Mouse (Mus musculus) urinary bladder, postnatal 14 days (tissue): ENCODE results near the gene Il2ra.
"Not testable (repeated sequence)": the region's sequence is repeated elsewhere in the genome, so short reads cannot be mapped to it uniquely, and the experiment has no call there.

Source experiments
- DNase-seq: peaks from one replicate; pipeline ENCODE4 v3.0.0; 2021; ENCODE audit warnings: low spot score

The Il2ra gene

GRCm38 (mm10) chr2:11642451-11642941 is at the start of gene Il2ra:
Gene Il2ra (plus strand): TSS chr2:11642807.
- DNase-seq = no peak

GRCm38 (mm10) chr2:11596690-11597089 is 45.9 kb upstream of the Il2ra start:
- no peak for DNase-seq

- no peak for DNase-seq
These were observed 44.7 kb upstream of the Il2ra start for GRCm38 (mm10) chr2:11597906-11598305.

GRCm38 (mm10) chr2:11601795-11602194 is 40.8 kb upstream of the Il2ra start:
- no peak for DNase-seq

GRCm38 (mm10) chr2:11602506-11603489 is 39.8 kb upstream of the Il2ra start:
- peak; percentile 94 for DNase-seq

- no peak for DNase-seq
These were observed 38.6 kb upstream of the Il2ra start, which contains the start of gene Rbm17 for GRCm38 (mm10) chr2:11604053-11604452. Gene Rbm17 (minus strand): TSS chr2:11604153.

- DNase-seq = no peak
These were observed 37.7 kb upstream of the Il2ra start for GRCm38 (mm10) chr2:11604911-11605310.

- not testable (repeated sequence) for DNase-seq
These were observed 35.9 kb upstream of the Il2ra start for GRCm38 (mm10) chr2:11606718-11607117.

- DNase-seq = not testable (repeated sequence)
These were observed 29.7 kb upstream of the Il2ra start for GRCm38 (mm10) chr2:11612939-11613338.

GRCm38 (mm10) chr2:11616846-11617245 is 25.8 kb upstream of the Il2ra start:
- DNase-seq = no peak

- no peak for DNase-seq
These were observed 23.0 kb upstream of the Il2ra start for GRCm38 (mm10) chr2:11619598-11619997.

GRCm38 (mm10) chr2:11623173-11623572 is 19.4 kb upstream of the Il2ra start:
- no peak for DNase-seq

- no peak for DNase-seq
These were observed 18.9 kb upstream of the Il2ra start for GRCm38 (mm10) chr2:11623726-11624125.

GRCm38 (mm10) chr2:11625890-11626289 is 16.7 kb upstream of the Il2ra start, which contains the start of gene Gm17490:
Gene Gm17490 (minus strand): TSS chr2:11626264.
- DNase-seq = no peak

GRCm38 (mm10) chr2:11635035-11635434 is 7.6 kb upstream of the Il2ra start:
- no peak for DNase-seq

- DNase-seq = no peak
These were observed 7.0 kb upstream of the Il2ra start for GRCm38 (mm10) chr2:11635471-11636137.

- DNase-seq = no peak
These were observed 6.5 kb upstream of the Il2ra start for GRCm38 (mm10) chr2:11636138-11636480.

GRCm38 (mm10) chr2:11637115-11637514 is 5.5 kb upstream of the Il2ra start:
- DNase-seq = no peak

GRCm38 (mm10) chr2:11644057-11644456 is 1.4 kb downstream of the Il2ra start:
- DNase-seq = no peak

- DNase-seq = no peak
These were observed 2.7 kb downstream of the Il2ra start for GRCm38 (mm10) chr2:11645297-11645696.

GRCm38 (mm10) chr2:11651476-11651875 is 8.9 kb downstream of the Il2ra start:
- peak; percentile 8 for DNase-seq

- DNase-seq = no peak
These were observed 9.6 kb downstream of the Il2ra start for GRCm38 (mm10) chr2:11652196-11652595.

GRCm38 (mm10) chr2:11652780-11653179 is 10.2 kb downstream of the Il2ra start:
- no peak for DNase-seq
